Mouse (Mus musculus) forebrain, embryonic 10.5 days (tissue): ENCODE data around the gene Ablim1. TPM values are rescaled to one million over a fixed set of nuclear protein-coding genes. Genes with fewer than 3 reads are reported as not detected.

ENCODE experiments used
- DNase-seq: peaks from one replicate; pipeline ENCODE4 v3.0.0-alpha.2; 2017; ENCODE audit warnings: low spot score; ENCODE audit errors: extremely low spot score
- H3K27ac ChIP-seq: fragments of 300-500 bp; sonication (generic); 2 replicates; pipeline ENCODE4 v1.5.1; 2016; ENCODE audit warnings: mild to moderate bottlenecking
- H3K27me3 ChIP-seq: fragments of 300-500 bp; sonication (generic); 2 replicates; pipeline ENCODE4 v1.6.1; 2016; ENCODE audit warnings: mild to moderate bottlenecking; ENCODE audit not compliant: poor library complexity, severe bottlenecking
- H3K36me3 ChIP-seq: fragments of 300-500 bp; sonication (generic); replicated peaks from 2 replicates; pipeline ENCODE4 v1.6.1; 2016; ENCODE audit warnings: mild to moderate bottlenecking, moderate library complexity
- H3K4me1 ChIP-seq: fragments of 300-500 bp; sonication (generic); 2 replicates; pipeline ENCODE4 v1.6.1; 2016
- H3K4me3 ChIP-seq: fragments of 300-500 bp; sonication (generic); 2 replicates; pipeline ENCODE4 v1.5.1; 2016; ENCODE audit warnings: mild to moderate bottlenecking, moderate library complexity
- H3K9me3 ChIP-seq: fragments of 300-500 bp; sonication (generic); 2 replicates; pipeline ENCODE4 v1.6.1; 2016; ENCODE audit warnings: mild to moderate bottlenecking, moderate library complexity
- WGBS: fragments of 180-500 bp; shearing (Covaris S2); methylation state at CpG from one replicate; pipeline ENCODE4 v1.1.7; 2016; 5-methylcytosine and 5-hydroxymethylcytosine counted together
- polyA plus RNA-seq: library from polyadenylated mRNA; unstranded; fragments of >200 nt; fragmentation: Nextera tagmentation; extraction: Ambion mirVana; gene quantifications from 2 replicates; pipeline ENCODE4 v1.2.1, GENCODE M21; 2016

Ablim1 gene
- polyA plus RNA-seq, 1 experiment from 2014 or later, result 21.0 TPM

GRCm38 (mm10) chr19:57357244-57357643 lies 42.5 kb upstream of the Ablim1 start:
- Histone ChIP-seq H3K36me3 (0 out of 2 replicates have a peak, but pooled peaks cover 9% of the 10 kb centered on the region), H3K4me3 (no peak overlapping the region), H3K4me1 (peaks cover 43% of the 10 kb centered on the region), H3K27ac (no peak overlapping the region), H3K9me3 (no peaks in the 10 kb centered on the region), H3K27me3 (no peaks in the 10 kb centered on the region)
- WGBS, result 86% methylated on average over 6 of the region's 6 CpGs
- no peak for DNase-seq

GRCm38 (mm10) chr19:57356273-57356672 lies 41.6 kb upstream of the Ablim1 start:
- no peaks in the 10 kb centered on the region for H3K9me3 ChIP-seq
- DNase-seq, result no peak
- H3K27me3 ChIP-seq, result no peaks in the 10 kb centered on the region
- no peak overlapping the region for H3K27ac ChIP-seq
- H3K4me1 ChIP-seq, result peaks cover 39% of the 10 kb centered on the region
- H3K36me3 ChIP-seq, result 0 out of 2 replicates have a peak, but pooled peaks cover 9% of the 10 kb centered on the region
- no peak overlapping the region for H3K4me3 ChIP-seq
- WGBS, result 89% methylated on average over 7 of the region's 7 CpGs

- no peaks in the 10 kb centered on the region for H3K9me3 ChIP-seq
- no peak for DNase-seq
- H3K4me1 ChIP-seq, result peaks cover 39% of the 10 kb centered on the region
- 0 out of 2 replicates have a peak, but pooled peaks cover 9% of the 10 kb centered on the region for H3K36me3 ChIP-seq
- WGBS, result 82% methylated on average over 16 of the region's 16 CpGs
- H3K27ac ChIP-seq, result peak overlapping the region; percentile 9; the same call in 1 of the 2 replicates
- no peaks in the 10 kb centered on the region for H3K27me3 ChIP-seq
- H3K4me3 ChIP-seq, result no peak overlapping the region
These were observed 40.9 kb upstream of the Ablim1 start for GRCm38 (mm10) chr19:57355451-57356251.

GRCm38 (mm10) chr19:57354715-57355114 lies 40.0 kb upstream of the Ablim1 start:
- WGBS, result 87% methylated on average over 6 of the region's 6 CpGs
- Histone ChIP-seq H3K27ac (no peak overlapping the region), H3K4me1 (peaks cover 32% of the 10 kb centered on the region)

GRCm38 (mm10) chr19:57354050-57354449 lies 39.3 kb upstream of the Ablim1 start:
- no peak for DNase-seq
- Histone ChIP-seq H3K36me3 (0 out of 2 replicates have a peak, but pooled peaks cover 9% of the 10 kb centered on the region), H3K9me3 (no peaks in the 10 kb centered on the region), H3K4me1 (peaks cover 26% of the 10 kb centered on the region), H3K27me3 (no peaks in the 10 kb centered on the region), H3K4me3 (no peak overlapping the region), H3K27ac (no peak overlapping the region)
- WGBS, result 95% methylated on average over 11 of the region's 11 CpGs

More at GRCm38 (mm10) chr19:57354715-57355114, 40.0 kb upstream of the Ablim1 start:
- no peaks in the 10 kb centered on the region for H3K9me3 ChIP-seq
- H3K36me3 ChIP-seq, result 0 out of 2 replicates have a peak, but pooled peaks cover 9% of the 10 kb centered on the region
- no peak overlapping the region for H3K4me3 ChIP-seq
- DNase-seq, result no peak
- H3K27me3 ChIP-seq, result no peaks in the 10 kb centered on the region

GRCm38 (mm10) chr19:57353228-57353627 lies 38.5 kb upstream of the Ablim1 start:
- peaks cover 19% of the 10 kb centered on the region for H3K4me1 ChIP-seq

GRCm38 (mm10) chr19:57352337-57352935 lies 37.7 kb upstream of the Ablim1 start:
- WGBS, result 91% methylated on average over 12 of the region's 12 CpGs
- H3K36me3 ChIP-seq, result no peaks in the 10 kb centered on the region
- H3K4me3 ChIP-seq, result no peak overlapping the region
- no peak overlapping the region for H3K27ac ChIP-seq
- no peak for DNase-seq
- peaks cover 15% of the 10 kb centered on the region for H3K4me1 ChIP-seq
- no peaks in the 10 kb centered on the region for H3K27me3 ChIP-seq
- peaks cover 6% of the 10 kb centered on the region; the same call in 1 of the 2 replicates for H3K9me3 ChIP-seq

More at GRCm38 (mm10) chr19:57353228-57353627, 38.5 kb upstream of the Ablim1 start:
- H3K9me3 ChIP-seq, result no peaks in the 10 kb centered on the region
- H3K27me3 ChIP-seq, result no peaks in the 10 kb centered on the region
- no peak overlapping the region for H3K4me3 ChIP-seq
- DNase-seq, result no peak
- WGBS, result 94% methylated on average over 10 of the region's 10 CpGs
- H3K36me3 ChIP-seq, result 0 out of 2 replicates have a peak, but pooled peaks cover 3% of the 10 kb centered on the region
- H3K27ac ChIP-seq, result no peak overlapping the region

GRCm38 (mm10) chr19:57349096-57349495 lies 34.4 kb upstream of the Ablim1 start:
- no peak overlapping the region for H3K4me3 ChIP-seq
- no peaks in the 10 kb centered on the region for H3K36me3 ChIP-seq
- no peaks in the 10 kb centered on the region for H3K27me3 ChIP-seq
- peaks cover 20% of the 10 kb centered on the region for H3K9me3 ChIP-seq
- H3K27ac ChIP-seq, result no peak overlapping the region
- no peaks in the 10 kb centered on the region for H3K4me1 ChIP-seq
- no peak for DNase-seq

- Histone ChIP-seq H3K27me3 (no peaks in the 10 kb centered on the region), H3K9me3 (peaks cover 20% of the 10 kb centered on the region), H3K4me3 (no peak overlapping the region), H3K27ac (no peak overlapping the region), H3K36me3 (no peaks in the 10 kb centered on the region), H3K4me1 (no peaks in the 10 kb centered on the region)
- WGBS, result 62% methylated on average over 1 of the region's 1 CpGs
- DNase-seq, result no peak
These were observed 30.0 kb upstream of the Ablim1 start for GRCm38 (mm10) chr19:57344678-57345077.

GRCm38 (mm10) chr19:57343860-57344259 lies 29.1 kb upstream of the Ablim1 start:
- no peak for DNase-seq
- no peaks in the 10 kb centered on the region for H3K36me3 ChIP-seq
- WGBS, result 87% methylated on average over 5 of the region's 5 CpGs
- H3K27me3 ChIP-seq, result no peaks in the 10 kb centered on the region
- H3K4me3 ChIP-seq, result no peak overlapping the region
- peaks cover 20% of the 10 kb centered on the region for H3K9me3 ChIP-seq
- no peaks in the 10 kb centered on the region for H3K4me1 ChIP-seq
- no peak overlapping the region for H3K27ac ChIP-seq

- H3K4me1 ChIP-seq, result no peaks in the 10 kb centered on the region
- no peak overlapping the region for H3K4me3 ChIP-seq
- H3K27ac ChIP-seq, result no peak overlapping the region
- H3K9me3 ChIP-seq, result peaks cover 3% of the 10 kb centered on the region
- no peaks in the 10 kb centered on the region for H3K36me3 ChIP-seq
- DNase-seq, result no peak
- no peaks in the 10 kb centered on the region for H3K27me3 ChIP-seq
- 83% methylated on average over 8 of the region's 8 CpGs for WGBS
These were observed 26.4 kb upstream of the Ablim1 start for GRCm38 (mm10) chr19:57340900-57341742.

- H3K36me3 ChIP-seq, result no peaks in the 10 kb centered on the region
- 88% methylated on average over 13 of the region's 13 CpGs for WGBS
- H3K4me1 ChIP-seq, result peaks cover 9% of the 10 kb centered on the region
- no peaks in the 10 kb centered on the region for H3K9me3 ChIP-seq
- no peak for DNase-seq
- peaks cover 3% of the 10 kb centered on the region; the same call in 1 of the 2 replicates for H3K27me3 ChIP-seq
- H3K27ac ChIP-seq, result no peak overlapping the region
- H3K4me3 ChIP-seq, result no peak overlapping the region
These were observed 24.7 kb upstream of the Ablim1 start for GRCm38 (mm10) chr19:57339281-57339864.
